Mouse (Mus musculus) brain, embryonic 14.5 days (tissue): Measurements from ENCODE around the gene Cacna1d.

Source experiments
- CTCF ChIP-seq: fragments of 200-500 bp; IDR thresholded peaks from 2 replicates; pipeline ENCODE4 v1.5.1; 2012; ENCODE audit warnings: inconsistent platforms, mild to moderate bottlenecking, moderate library complexity, borderline replicate concordance; ENCODE audit not compliant: insufficient read depth, insufficient read length; ENCODE audit errors: extremely low read depth
- POLR2A ChIP-seq: fragments of 200-500 bp; IDR thresholded peaks from 2 replicates; pipeline ENCODE4 v1.6.1; 2012; ENCODE audit warnings: mild to moderate bottlenecking, inconsistent platforms, borderline replicate concordance; ENCODE audit not compliant: poor library complexity, insufficient read depth, insufficient read length, severe bottlenecking; ENCODE audit errors: extremely low read depth

- TF ChIP-seq POLR2A (no peak), CTCF (peak; percentile 95)
Measured at GRCm38 (mm10) chr14:30459891-30460523, 31.2 kb downstream of the Cacna1d start.
